Mouse (Mus musculus) c-Kit-negative CD71-positive TER-119-positive erythroid progenitor cells, embryonic 14.5 days (primary cell): Measurements from ENCODE around the gene Ranbp9.

Source experiments
- DNase-seq: peaks from one replicate; pipeline ENCODE4 v3.0.0-alpha.2; 2013; ENCODE audit warnings: low read depth, low spot score

The Ranbp9 gene

DNA sequence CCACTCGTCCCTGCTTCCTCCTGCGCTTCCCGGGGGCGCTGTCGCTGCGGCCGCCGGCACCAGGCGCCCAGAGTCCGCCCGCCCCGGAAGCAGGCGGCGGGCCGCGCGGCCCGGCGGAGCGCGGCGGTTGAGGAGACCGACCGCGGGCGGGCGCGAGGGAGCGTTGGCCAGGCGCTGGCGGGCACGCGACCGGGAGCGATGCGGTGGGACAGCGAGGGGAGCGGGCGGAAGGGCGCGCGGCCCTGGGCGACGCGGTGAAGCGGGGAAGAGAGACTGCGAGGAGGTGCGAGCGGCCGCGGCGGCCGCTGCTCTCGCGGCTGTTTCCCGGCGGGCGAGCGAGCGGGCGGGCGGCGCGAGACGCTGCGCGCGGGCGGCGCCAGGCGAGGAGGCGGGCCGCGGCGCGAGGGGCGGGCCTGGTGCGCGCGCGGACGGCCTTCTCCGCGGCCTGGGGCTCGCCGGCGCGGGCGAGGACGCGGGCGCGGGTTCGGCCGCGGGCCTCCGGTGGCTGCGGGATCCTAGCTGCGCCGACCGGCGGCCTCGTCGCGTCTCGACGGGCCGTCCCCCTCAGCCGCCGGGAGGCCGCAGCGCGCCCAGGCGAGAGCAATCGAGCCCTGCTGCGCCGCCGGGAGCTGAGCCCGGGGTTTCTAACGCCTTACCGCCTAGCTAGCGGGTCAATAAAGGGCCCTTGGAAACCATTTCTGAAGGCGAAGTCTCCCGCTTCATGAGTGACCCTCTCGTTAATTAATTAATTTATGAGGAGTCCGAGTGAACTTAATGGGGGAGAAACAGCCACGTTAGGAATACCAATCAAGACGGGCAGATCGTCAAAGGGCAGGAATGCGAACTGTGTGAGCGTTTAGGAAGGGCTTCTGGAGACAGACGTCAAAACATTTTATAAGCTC lies at the start of gene Ranbp9:
TSS of gene Ranbp9 (minus strand) at position 326 of the 902 bp plus-strand sequence.
- DNase-seq: peak; percentile 61

DNA sequence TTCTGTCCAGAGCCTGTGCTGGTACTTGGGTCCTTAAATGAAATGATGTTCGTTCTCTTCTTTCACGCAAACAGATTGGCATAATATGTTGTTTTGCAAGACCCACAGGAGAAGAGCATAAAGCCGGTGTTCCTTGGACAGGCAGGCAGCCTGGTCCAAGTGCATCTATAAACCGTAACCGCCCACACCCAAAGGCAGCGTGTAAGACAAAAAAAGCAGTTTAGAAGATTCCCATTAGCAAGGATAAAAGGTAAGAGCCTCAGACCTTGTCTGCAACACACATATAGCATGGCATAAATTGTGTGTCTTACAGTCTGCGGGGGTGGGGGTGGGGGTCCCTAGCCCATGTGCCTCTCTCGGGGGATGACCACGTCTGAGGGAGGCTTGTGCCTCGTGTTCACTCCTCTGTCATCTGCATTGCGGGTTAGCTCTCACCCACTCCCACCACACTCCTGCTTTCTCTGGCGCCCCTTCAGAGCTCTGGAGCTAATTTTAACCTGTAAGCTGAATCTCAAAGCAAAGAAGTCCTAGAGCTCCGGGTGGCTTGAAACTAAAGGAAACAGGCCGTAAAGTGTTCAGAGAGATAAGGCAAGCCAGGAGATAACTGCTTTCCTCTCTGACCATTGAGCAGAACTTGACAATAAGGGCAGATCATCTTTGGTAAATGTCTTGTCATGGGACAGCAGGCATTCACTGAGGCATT lies 49.2 kb upstream of the Ranbp9 start:
- no peak for DNase-seq

DNA sequence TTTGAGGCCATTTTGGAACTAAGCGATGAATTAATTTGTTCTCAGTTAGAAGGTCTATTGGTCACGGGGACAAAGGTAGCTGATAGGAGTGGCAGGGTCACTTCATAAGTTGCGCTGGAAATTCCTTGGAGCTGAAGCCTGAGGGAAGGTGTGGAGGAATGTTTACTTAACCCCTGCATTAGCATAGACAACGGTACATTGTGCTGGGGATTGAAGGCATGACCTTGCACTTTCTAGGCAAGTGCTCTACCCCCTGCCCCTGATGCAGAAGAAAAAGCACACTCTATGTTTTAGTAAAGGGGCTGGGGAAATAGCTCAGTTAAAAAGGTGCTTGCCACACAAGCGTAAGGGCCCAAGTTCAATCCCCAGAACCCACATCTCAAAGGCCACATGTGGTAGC lies 45.2 kb upstream of the Ranbp9 start:
- DNase-seq: no peak

DNA sequence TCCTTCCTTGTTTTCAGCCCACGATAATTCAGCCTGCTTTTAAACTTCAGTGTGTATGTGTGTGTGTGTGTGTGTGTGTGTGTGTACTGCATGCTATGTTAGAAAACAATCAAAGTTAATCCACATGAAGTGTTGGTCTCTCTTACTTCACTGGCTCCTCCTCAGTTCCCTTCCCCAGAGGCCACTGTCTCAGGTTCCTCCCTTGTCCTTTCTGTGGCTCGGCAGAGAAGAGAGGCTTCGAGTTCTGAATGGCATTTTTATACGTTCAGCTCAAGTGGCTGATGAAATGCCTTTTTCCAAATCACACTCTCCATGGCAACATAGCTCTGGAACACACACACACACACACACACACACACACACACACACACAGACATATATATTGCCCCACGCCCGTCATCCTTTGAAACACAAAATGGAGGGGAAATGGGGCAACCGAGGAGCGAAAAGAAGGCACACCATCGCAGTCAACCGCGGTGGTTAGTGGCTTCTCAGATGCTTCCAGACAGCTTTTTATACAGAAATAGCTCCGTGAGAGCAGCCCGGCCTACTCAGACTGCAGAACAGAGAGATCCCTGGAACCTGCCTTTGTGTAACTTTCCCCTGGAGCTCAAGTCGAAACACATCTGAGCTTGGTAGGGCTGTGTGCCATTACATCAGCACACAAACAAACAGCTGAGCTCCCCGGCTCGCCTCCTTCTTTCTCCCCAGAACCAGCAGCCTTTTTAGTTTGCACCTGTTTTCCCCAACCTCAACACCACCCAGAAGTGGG lies 44.5 kb upstream of the Ranbp9 start:
- no peak for DNase-seq

DNA sequence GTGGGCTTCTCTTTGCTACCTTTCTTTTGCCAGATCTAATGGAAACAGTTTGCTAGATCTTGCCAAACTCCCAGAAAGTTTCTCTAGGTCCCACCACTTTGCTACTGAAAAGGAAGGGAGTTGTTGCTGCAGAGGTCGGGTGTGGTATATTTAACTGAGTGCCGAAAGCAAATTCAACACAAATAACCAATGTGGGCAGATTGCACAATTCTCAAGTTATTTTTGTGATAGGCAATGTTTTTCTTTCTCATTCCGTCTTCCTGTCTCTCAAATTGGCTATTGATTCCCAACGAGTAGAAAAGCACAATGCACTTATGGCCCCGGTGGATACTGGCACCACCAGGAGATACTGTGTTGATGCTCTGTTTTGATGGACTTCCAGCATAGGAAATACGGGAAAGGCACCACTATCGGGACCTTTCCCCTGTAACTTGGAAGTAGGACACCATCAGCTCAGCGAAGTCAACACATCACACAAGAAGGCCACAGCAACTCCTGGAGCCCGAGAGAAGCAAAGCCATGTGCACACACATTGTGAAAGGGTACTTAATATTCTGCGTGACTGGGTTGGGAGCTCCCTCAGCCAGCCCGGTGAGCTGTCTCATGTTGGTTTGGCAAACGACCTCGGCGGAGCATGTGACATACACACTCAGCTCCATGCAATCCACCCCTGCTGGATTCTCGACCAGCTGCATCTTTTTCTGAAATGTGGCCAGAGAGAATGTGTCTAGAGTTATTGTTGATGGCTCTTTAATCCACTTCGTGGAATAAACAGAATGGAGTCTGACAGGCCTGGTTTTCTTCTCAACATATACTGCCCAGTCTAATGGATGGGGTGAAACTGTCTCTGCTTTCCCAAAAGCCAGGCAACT lies 43.6 kb upstream of the Ranbp9 start:
- no peak for DNase-seq

DNA sequence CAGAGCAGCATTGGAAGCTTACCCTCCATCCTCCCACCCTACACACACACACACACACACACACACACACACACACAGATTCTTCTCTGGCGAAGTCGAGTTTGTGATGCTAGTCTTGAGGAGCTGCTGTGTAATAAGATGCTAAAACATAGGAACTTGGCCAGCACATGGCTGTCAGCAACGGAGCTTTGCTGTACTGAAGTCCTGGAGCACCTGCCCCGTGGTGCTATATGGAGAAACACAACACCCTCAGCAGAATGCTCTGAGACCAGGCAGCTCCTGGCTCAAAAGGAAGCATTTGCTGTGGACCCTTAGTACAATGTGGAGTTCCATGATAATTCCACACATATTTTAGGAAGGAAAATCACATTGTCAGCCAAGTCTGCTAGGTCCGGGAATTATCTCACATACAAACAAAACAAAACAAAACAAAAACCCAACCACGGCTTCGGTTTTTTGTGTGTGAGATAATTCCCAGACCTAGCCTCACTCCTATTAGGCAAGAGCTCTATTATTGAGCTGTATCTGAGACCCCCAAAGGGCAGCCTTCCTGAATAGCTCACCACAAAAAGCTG lies 42.9 kb upstream of the Ranbp9 start:
- no peak for DNase-seq

DNA sequence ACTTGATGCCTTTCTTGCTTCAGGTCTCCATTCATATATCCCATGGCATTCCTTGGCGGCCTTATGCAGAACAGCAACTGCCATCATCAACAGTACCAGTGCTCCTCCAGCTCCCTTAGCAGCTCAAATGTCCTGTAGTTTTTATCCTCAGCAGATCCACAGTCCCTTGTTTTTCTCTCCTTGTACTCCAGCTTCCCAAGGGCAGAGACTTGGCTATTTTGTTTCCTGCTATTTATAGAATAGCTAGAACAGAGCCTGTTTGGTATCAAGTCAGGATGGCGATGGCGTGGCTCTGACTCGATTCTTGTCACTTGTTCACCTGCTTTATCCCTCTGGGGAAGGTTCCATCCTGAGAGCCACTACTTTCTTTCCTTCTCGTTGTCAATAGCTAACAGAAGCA lies 40.9 kb upstream of the Ranbp9 start:
- DNase-seq: no peak

DNA sequence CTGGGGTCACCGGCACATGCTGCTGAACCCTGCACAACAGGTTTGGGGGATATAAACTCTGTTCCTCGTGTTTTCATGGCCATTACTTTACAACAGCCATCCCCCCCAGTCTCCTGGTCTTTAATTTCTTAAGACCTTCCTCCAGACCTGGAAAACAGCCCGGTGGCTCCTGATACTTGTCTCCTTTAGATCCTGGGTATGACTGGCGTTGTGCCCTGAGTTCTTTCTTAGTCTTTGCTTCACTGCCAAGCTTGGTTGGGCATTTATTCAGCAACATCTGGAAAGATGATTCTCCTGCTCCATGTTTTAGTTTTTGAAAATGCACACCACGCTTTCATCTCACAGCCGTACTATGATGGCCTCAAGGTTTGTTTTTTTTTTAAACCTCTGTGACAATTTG lies 38.2 kb upstream of the Ranbp9 start:
- DNase-seq: no peak

DNA sequence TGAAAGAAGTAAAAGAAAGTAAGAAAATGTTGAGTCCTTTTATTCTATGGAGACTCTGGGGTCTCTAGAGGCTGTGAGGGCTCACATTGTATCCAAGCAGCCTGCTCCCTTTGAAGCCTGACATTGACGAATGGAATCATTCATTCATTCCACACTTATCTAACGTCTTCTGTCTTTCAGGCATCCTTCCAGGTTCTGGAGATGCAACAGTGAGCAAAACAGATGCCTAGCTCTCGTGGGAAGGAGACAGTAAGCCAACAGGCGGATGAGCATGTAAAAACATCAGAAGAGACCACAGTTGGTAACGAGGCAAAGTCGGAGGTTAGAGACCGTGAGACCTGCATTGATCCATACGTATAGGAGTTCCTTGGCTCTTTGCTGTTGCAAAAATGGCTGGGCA lies 36.3 kb upstream of the Ranbp9 start:
- no peak for DNase-seq

DNA sequence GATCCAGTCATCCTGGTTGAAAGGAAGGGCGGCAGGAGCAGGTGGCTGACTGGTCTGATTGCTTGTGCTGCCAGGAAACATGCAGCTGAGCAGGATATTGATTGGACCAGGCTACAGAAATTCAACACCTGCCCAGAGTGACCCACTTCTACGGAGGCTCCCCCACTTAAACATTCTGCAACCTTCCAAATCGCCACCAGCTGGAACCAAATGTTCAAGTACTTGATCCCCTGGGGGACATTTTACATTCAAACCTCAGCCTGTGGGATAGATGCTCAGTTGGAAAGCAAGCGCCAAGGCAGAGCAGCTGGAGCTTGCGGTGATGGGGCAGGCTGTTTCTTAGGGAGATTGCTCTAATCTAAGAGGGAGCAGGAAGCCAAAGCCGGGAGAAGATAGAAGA lies 35.8 kb upstream of the Ranbp9 start:
- no peak for DNase-seq

DNA sequence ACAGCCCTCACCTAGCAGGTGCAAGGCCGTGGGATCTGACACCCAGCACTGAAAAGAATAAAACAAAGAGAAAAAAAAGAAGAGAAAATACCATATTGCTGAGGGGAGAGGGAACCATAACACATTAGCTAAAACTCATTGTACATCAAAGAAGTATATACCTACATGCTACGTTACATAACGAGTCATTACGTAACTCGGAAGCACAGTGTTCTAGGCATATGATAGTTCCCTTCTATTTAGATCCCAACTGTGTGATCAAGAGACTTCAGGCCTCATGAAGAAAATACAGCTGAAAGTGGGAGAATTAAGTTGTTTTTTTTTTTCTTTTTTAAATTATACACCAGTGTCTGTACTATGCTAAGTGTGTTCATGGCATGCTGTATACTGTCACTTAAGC lies 35.0 kb upstream of the Ranbp9 start:
- no peak for DNase-seq

DNA sequence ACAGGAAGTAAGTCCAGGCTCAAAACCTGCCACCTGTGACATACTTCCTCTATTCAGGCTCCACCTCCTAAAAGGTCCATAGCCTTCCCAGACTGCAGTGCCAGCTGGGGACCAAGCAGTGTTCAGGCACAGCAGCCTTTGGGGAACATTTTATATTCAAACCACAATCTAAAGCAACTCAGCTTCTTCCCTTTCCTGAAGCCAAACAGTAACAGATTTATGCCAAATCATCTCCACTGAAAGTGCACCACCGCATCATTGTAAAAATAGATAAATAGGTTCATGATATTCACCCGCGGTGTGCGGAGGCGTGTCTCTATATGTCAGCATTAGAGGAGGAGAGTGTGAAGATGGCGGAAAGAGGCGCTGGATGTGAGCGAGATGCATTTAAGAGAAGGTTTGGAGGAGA lies 33.9 kb upstream of the Ranbp9 start:
- DNase-seq: no peak

DNA sequence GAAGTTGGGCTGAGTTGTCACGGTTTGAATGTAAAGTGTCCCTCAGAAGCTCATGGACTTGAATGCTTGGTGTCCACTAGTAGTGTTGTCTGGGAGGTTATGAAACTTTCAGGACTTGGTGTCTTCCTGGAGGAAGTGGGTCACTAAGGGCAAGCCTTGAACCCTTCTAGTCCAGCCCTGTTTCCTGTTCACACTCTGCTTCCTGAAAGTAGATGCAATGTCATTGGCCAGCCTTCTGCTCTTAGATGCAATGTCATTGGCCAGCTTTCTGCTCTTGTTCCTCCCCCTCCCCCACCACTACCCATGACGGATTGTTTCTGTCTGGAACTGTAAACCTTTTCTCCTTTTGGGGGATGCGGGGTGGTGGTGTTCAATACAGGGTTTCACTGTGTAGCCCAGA lies 31.7 kb upstream of the Ranbp9 start:
- no peak for DNase-seq

DNA sequence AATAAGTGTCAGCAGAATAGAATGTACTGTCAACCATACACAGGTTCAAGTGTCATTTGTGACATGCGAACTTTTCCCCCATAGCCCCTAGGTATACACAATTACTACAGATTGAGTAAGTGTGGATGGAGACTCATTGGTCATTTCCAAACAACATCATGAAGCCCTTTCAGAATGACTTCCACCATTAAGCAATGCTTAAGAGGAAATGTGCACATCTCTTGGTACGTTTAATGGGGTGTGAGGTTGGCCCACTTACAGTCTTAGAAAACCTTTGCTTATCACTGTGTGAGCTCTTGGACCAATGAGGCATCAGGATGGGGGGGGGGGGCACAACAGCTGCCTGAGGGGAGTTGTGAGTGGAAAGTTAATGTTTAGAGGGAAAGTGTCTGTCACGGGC lies 24.7 kb upstream of the Ranbp9 start:
- DNase-seq: no peak

DNA sequence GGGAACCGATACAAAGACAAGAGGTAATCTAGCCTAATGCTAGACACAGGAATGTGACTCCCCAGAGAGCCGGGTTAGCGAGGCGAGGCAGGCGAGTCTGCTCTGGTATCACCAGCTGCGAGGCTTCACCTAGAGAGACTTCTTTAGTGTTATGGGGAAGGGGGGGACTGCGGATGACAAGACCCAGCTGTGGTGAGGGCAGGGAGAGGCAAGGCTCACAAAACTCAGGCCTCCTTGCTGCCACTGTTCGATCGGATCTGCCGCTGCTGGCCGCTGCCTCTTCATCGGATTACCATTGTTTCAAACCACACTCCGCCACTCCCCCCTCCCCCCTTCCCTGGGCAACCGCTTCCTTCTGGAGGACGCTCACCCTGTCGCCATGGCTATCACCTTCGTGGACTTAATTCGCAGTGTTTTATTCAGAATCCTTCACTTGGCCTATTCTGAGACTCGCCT lies 22.3 kb upstream of the Ranbp9 start:
- DNase-seq: no peak

DNA sequence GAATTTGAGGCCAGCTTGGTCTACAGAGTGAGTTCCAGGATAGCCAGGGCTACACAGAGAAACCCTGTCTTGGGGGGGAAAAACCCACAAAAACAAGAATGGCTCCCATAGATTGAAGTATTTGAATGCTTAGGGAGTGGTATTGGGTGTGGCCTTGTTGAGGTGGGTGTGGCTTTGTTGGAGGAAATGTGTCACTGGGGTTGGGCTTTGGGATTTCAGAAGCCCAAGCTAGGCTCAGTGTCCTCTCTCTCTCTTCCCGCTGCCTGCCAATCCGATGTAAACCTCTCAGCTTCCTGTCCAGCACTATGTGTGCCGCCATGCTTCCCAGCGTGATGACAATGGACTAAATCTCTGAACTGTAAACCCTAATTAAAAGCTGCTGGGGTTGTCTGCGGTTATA lies 20.5 kb upstream of the Ranbp9 start:
- DNase-seq: no peak

DNA sequence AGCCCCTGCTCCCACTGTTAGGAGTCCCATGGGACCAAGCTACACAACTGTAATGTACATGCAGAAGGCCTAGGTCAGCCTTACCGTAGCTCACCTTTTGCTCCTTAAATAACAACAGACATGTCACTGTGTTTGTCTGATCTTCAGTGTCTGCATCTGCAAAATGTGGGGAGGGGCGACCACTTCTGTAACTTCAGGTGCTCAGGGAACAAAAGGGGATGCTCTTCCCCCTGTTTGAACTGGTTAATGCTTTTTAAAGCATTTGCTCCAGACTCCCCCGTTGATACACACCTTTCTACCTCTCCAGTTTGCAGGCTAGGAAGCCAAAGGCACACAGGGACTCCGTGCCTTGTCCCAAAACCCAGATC lies 19.4 kb upstream of the Ranbp9 start:
- no peak for DNase-seq

DNA sequence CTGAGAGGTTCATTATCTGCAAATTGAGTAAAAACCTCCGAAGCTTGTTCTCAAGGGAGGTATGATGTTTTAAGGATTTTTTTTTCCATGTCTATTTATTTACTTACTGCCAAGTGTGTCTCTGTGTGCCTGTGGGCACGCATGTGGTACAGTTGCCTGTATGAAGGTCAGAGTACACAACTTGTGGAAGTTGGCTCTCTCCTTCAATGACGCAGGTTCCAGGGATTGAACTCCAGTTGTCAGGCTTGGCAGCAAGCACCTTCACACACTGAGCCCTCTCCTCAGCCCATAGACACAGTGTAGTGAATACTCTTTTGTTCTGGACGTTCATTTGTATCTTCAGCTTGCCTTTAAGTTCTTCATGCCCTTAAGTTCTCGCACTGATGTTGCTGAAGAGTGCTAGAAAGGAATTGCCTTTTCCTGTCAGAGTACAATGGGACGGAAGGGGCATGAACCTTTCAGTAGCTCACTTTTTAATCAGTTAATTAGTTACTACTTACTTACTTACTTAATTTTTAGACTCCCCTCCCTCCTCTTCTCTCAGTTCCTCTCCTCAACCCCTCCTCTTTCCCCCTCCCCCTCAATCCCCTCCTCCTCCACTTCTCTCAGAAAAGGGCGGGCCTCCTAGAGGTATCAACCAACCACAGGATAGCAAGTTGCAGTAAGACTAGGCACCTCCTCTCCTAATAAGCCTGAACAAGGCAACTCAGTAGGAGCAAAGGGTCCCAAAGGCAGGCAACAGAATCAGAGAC lies 18.8 kb upstream of the Ranbp9 start:
- no peak for DNase-seq

DNA sequence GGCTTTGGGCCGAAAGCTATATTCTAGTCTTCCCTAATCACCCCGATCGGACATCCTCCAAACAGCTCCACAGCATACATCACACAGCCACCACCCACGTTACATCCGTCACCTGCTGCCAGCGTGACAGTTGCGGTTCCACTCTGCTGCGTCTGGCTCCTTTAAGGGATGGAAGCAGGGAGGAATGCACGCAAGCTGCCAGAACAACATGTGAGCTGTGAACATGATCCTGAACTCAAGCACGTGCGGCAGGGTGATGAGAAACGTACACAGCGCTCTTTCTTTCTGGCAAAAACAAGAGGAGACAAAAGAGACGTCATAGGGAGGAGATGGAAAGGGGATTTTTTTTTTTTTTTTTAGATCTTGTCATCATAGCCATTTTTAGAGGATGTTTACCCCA lies 17.8 kb upstream of the Ranbp9 start:
- DNase-seq: no peak

DNA sequence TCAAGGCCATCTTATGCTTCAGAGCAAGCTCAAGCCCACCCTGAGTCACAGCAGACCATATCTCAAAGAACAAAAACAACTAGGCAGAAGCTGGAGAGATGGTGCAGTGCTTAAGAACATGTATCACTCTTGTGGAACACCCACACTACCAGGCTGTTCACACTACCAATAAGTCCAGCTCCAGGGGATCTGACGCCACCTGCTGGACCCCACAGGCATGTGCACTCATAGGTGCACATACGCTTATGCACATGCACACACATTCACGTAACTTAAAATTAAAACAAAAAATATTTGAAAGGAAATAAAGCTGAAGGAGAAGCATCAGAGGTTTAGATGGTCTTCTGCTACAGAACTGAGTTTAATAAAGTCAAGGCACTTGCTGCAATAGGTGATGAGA lies 16.7 kb upstream of the Ranbp9 start:
- no peak for DNase-seq
